30 mouse cellular contexts compared by ENCODE assay signal in genomic region chr9:121943628-121944027, GRCm38 (mm10). TPM values are rescaled to one million over a fixed set of nuclear protein-coding genes. Genes with fewer than 3 reads are reported as not detected.
"Had no signal": no experiment of that assay in that cellular context is flagged by ENCODE, and none has a peak within 500 bp of the region (broad histone marks: within the 10 kb centered on the region; RNA-seq: fewer than 3 reads in every experiment).

No protein-coding gene starts in this region.

- H3K27ac ChIP-seq: limb, embryonic 10.5 days; limb, embryonic 13.5 days; liver, embryonic 13.5 days; midbrain, embryonic 12.5 days; midbrain, embryonic 15.5 days; neural tube, embryonic 12.5 days; neural tube, embryonic 15.5 days; stomach, postnatal 0 days had no signal

- H3K36me3 ChIP-seq: limb, embryonic 13.5 days; liver, embryonic 13.5 days; midbrain, embryonic 12.5 days; midbrain, embryonic 15.5 days; neural tube, embryonic 12.5 days; neural tube, embryonic 15.5 days had no signal

- H3K9ac ChIP-seq: limb, embryonic 13.5 days; liver, embryonic 13.5 days; midbrain, embryonic 12.5 days; midbrain, embryonic 15.5 days; neural tube, embryonic 12.5 days; neural tube, embryonic 15.5 days had no signal

- DNase-seq: kidney, adult 18-20 months; kidney, adult 9 months; kidney, postnatal 14 days; kidney, postnatal 4 days; liver; liver, embryonic 13.5 days; lung, adult 2 months; lung, postnatal 14 days; lung, postnatal 4 days; retina, postnatal 1 day; right cerebral cortex, postnatal 25 days; thymus, adult 2 months; thymus, postnatal 14 days had no signal

- H3K9me3 ChIP-seq: limb, embryonic 10.5 days; limb, embryonic 13.5 days; liver, embryonic 13.5 days; midbrain, embryonic 12.5 days; midbrain, embryonic 15.5 days; neural tube, embryonic 12.5 days; neural tube, embryonic 15.5 days had no signal

- H3K4me2 ChIP-seq: limb, embryonic 13.5 days; liver, embryonic 13.5 days; midbrain, embryonic 12.5 days; midbrain, embryonic 15.5 days; neural tube, embryonic 12.5 days; neural tube, embryonic 15.5 days had no signal

- ATAC-seq: intestine, embryonic 16.5 days; midbrain, embryonic 15.5 days had no signal

- H3K27me3 ChIP-seq: liver, embryonic 13.5 days; midbrain, embryonic 12.5 days; midbrain, embryonic 15.5 days; neural tube, embryonic 12.5 days; neural tube, embryonic 15.5 days had no signal

- H3K4me3 ChIP-seq: limb, embryonic 10.5 days; limb, embryonic 13.5 days; liver, embryonic 13.5 days; midbrain, embryonic 12.5 days; midbrain, embryonic 15.5 days; neural tube, embryonic 12.5 days; neural tube, embryonic 15.5 days had no signal

- H3K4me1 ChIP-seq: limb, embryonic 10.5 days; limb, embryonic 13.5 days; liver, embryonic 13.5 days; midbrain, embryonic 12.5 days; neural tube, embryonic 12.5 days; neural tube, embryonic 15.5 days had no signal

RNA-seq across cellular contexts. Expression of gene Cyp8b1, which starts 27.5 kb away (rescaled TPM):
- total RNA-seq: layer of hippocampus, adult 18-20 months; layer of hippocampus, postnatal 14 days; left cerebral cortex, adult 8-10 months; left cerebral cortex, postnatal 14 days; megakaryocyte progenitor cell, adult 5-6 weeks; megakaryocyte-erythroid progenitor cell, adult 5-6 weeks had no signal
- polyA plus RNA-seq: intestine, embryonic 16.5 days; kidney, embryonic 16.5 days; limb, embryonic 10.5 days; limb, embryonic 13.5 days; lung, embryonic 16.5 days; midbrain, embryonic 12.5 days; midbrain, embryonic 15.5 days; neural tube, embryonic 12.5 days; neural tube, embryonic 15.5 days; stomach, embryonic 14.5 days had no signal

RNA-seq across cellular contexts. Expression of gene Ackr2, which starts 45.5 kb away (rescaled TPM):
- total RNA-seq: megakaryocyte progenitor cell, adult 5-6 weeks; megakaryocyte-erythroid progenitor cell, adult 5-6 weeks had no signal
